Mouse (Mus musculus): ENCODE measurements at regions not wholly inside any gene's neighbourhood (a gene's known extent, or its start where the extent isn't known, plus 50 kb on each side); places are given as distances from the start of the nearest gene placed in this dataset.

DNA sequence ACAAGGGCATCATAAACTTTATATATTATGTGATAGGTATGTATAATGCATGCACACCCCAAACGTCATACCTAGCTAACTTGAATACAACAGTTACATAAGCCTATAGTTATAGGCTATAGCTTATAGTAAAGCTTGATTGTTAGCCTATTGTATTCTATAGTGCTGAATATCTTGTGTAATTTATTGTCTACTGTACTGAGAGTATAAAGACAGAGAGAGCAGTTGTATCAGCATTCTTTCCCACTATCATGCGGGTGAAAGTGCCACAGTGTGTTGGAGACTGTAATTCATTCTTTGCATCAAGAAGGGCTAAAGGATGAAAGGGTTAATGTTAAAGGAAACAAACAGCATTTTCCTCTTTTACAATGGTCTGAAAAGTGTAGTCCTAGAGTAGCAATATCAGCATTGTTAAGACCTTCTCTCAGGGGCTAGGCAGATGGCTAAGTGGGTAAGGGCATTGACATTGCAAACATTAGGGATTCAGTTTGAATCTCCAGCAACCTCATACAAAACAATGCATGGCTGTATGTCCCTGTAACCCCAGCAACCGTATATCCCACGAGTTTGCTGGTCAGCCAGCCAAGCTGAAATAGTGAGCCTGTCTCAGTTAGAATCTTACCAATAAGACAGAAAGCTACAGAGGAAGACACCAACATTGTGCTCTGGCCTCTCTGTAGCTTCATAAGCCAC lies 340.8 kb upstream of the Jag1 start:
- DNase-seq (ENCODE audit: low read depth in 2 of 2, low spot score in 2 of 2): no peak

DNA sequence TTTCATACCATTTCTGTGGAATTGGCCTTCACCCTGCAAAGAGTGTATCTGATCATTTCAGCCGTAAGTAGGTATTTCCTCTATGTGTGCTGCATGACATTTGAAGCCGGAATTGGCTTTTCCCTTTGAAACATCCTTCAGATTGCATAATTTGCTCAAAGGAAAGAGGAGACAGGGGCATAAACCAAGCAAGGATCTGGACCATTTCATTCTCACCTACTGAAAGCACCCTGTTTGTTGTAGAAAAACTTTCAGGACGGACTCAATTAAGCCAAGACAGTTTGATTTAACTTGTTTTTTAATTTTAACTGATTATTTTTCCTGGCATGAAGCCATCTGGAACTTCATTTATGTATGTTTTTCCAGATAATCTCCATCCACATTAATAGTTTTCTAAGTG lies 340.0 kb upstream of the Jag1 start:
- DNase-seq (ENCODE audit: low read depth in 2 of 2, low spot score in 2 of 2): no peak

- no peak for DNase-seq (ENCODE audit: low read depth in 2 of 2, low spot score in 2 of 2)
These were observed 330.5 kb upstream of the Jag1 start for GRCm38 (mm10) chr2:137446919-137447318.

DNA sequence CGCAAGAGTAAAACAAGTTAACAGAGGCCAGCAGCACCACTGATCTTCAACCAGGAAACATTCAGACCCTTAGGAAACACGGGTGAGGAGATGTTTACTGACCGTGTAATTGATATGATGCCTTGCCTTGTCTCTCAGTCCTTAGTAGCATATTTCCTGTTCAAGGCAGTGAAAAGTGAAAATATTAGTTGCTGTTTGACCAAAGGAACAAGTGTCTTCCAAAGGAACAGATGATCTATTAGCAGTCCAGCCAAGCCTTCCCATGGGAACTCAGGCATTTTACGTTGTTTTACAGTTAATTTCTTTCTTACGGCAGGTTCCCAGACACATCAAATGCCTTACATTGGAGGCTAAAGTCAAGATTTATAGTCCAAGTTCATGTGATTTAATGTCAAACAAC lies 321.3 kb upstream of the Jag1 start:
- no peak for DNase-seq (ENCODE audit: low read depth in 2 of 2, low spot score in 2 of 2)

GRCm38 (mm10) chr2:137436161-137436560 lies 319.7 kb upstream of the Jag1 start:
- no peak for DNase-seq (ENCODE audit: low read depth in 2 of 2, low spot score in 2 of 2)

GRCm38 (mm10) chr2:137422656-137423055 lies 306.2 kb upstream of the Jag1 start:
- no peak for DNase-seq (ENCODE audit: low read depth in 2 of 2, low spot score in 2 of 2)

- no peak for DNase-seq (ENCODE audit: low read depth in 2 of 2, low spot score in 2 of 2)
These were observed 303.2 kb upstream of the Jag1 start for GRCm38 (mm10) chr2:137419678-137420077.

- no peak for DNase-seq (ENCODE audit: low read depth in 2 of 2, low spot score in 2 of 2)
These were observed 301.2 kb upstream of the Jag1 start for GRCm38 (mm10) chr2:137417691-137418090.

DNA sequence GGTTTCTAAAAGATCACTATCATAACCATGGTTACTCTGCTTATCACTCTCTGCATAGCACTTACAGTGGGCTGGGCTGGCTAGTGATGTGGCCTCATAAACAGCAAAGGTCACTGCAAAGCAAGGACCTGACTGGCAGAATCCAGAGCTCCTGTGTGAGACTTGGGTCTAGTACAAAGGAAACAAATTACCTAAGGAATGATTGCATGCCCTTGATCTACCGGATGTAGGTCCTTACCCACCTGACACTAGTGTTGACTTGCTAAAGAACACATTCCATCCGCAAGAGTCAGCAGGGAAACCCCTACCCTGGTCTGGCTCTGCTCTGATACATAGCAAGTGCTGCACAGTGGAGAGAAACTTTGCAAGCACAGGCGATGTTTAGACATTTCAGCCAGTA lies 297.0 kb upstream of the Jag1 start:
- DNase-seq (ENCODE audit: low read depth in 2 of 2, low spot score in 2 of 2): no peak

GRCm38 (mm10) chr2:137409611-137410010 lies 293.2 kb upstream of the Jag1 start:
- DNase-seq (ENCODE audit: low read depth in 2 of 2, low spot score in 2 of 2): no peak

DNA sequence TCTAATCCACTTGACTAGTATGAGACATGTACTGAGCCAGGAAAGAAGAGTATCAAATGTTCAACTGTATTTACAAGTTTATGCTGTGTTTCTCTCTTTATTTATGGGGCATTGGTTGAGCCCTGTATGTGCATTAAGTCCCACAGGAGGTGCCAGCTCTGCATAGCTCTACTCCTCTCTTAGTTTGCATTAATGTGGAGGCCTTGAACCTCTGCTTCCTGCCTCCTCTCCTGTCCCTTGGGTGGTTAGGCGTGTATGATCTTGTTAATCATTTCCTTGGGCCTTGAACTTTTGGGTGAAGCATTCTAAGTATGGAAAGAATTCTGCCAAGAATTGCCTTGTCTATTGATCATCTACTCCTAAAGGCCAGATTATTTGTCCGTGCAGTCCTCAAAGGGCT lies 291.9 kb upstream of the Jag1 start:
- DNase-seq (ENCODE audit: low read depth in 2 of 2, low spot score in 2 of 2): no peak

GRCm38 (mm10) chr2:137393486-137393885 lies 277.0 kb upstream of the Jag1 start:
- no peak for DNase-seq (ENCODE audit: low read depth in 2 of 2, low spot score in 2 of 2)

DNA sequence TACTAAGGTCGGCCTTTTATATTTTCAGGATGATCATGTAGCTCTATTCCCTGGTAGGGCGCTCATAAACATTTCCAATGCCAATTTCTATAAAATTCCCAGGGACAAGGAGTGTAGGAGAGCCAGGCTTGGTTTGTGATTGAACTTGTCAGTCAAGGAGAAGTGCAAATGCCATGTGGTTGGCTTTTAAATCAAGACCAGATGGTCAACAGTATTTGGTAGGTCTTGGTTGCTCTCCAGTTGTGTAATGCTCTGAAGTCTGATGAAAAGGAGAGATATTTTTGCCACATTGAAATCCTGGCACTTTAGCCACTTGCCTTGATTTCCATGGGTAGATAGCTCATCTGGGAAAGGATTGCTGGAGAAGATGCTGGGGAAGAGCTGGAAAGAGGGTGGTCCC lies 263.4 kb upstream of the Jag1 start:
- DNase-seq (ENCODE audit: low read depth in 2 of 2, low spot score in 2 of 2): no peak

- DNase-seq (ENCODE audit: low read depth in 2 of 2, low spot score in 2 of 2): no peak
These were observed 258.9 kb upstream of the Jag1 start for GRCm38 (mm10) chr2:137375346-137375745.

GRCm38 (mm10) chr2:137371062-137371461 lies 254.6 kb upstream of the Jag1 start:
- DNase-seq (ENCODE audit: low read depth in 2 of 2, low spot score in 2 of 2): no peak

DNA sequence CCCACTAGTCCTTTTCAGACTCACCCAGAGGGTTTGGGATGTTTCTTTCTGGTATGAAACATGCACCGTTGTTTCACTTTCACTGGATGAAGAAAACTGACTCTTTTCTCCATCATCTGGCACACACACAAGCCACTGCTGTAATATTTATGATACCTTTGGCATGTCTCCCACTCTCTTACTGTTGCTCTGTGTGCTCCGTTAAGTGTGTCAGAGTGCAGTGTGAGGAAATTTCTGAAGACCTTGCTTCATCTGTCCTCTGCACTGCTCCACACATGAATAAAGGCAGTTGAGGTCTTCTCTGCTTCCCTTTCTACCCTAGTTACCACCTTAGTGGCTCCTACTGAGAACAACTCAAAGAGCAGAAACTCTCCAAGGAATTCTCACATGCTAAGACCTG lies 246.6 kb upstream of the Jag1 start:
- DNase-seq (ENCODE audit: low read depth in 2 of 2, low spot score in 2 of 2): no peak

DNA sequence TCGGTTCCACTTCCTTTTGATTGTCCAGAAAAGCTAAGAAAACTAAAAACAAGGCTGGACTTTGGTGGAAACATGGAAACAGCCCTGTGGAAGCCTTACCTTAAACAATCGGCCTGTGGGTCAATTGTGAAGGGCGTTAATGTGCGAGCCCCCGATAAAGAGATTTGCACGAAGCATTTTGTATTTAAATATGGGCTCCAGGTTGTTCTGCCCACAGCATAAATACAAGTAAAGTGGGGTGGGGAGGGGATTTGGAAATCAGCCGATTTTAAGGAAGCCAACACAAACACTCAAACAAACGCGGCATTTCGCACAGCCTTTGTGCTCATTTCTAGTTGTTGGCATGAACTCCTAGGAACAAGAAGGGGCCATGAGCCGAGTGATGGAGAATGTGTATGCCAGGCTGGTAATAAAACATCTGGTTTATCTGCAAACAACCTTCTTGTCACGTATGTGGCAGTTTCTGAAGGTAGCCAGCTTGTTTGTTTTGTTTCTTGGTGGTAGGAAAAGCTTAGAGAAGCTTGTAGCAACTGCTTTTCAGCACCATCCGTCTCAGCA lies 240.8 kb upstream of the Jag1 start:
- DNase-seq (ENCODE audit: low read depth in 2 of 2, low spot score in 2 of 2): no peak

DNA sequence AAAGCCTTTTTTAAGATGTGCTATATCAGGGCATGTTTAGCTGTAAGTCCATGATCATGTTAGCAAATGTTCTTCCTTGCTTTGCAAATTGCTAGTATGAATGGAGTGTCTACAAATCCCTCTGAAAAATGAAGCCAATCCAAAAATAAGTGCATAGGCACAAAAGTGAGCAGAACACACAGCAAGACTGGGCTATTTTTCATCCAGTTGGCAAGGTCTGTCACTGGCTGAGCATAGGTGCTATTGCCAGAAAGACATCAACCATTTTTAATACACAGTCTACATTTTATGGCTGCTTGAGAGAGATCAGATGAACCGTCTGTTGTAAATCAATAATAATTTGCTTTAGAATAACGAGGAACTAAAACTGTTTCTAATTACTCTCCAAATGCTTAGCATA lies 227.3 kb upstream of the Jag1 start:
- DNase-seq (ENCODE audit: low read depth in 2 of 2, low spot score in 2 of 2): no peak

GRCm38 (mm10) chr2:137329995-137330394 lies 213.6 kb upstream of the Jag1 start:
- DNase-seq (ENCODE audit: low read depth in 2 of 2, low spot score in 2 of 2): no peak

DNA sequence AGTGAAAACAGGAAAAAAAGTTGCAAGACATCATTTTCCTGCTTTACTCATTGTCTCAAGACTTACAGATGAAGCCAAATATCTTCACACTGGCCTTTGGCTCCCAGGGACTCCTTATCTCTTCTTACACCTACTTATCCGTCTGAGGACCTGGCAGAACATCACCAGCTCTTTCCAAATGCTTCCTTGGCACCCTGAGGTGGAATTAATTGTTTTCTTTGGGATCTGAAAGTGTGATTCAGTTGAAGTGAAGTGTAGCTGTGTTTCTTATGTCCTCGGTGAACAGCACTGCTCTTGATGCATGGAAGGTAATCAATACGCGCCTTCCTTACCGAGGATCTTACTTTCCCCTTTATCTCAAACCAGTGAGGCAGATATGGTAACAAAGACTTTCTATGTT lies 207.0 kb upstream of the Jag1 start:
- no peak for DNase-seq (ENCODE audit: low read depth in 2 of 2, low spot score in 2 of 2)

DNA sequence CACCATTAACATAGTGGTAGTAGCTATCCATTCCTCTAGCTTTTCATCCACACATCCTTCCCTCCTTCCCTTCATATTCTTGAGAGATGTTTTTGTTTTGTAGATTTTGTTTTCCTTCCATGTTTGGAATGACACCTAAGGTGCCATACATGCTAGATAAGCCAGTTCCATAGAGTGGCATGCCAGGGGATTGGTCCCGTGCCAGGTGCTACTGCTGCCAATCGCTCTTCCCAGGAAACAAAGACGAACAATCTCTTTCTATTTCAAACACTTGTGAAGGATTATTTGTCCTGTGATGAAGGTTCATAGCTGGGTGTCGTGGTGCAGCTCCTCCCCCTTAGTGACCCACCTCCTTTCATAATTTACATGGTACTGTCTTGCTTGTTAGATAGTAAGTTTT lies 194.1 kb upstream of the Jag1 start:
- DNase-seq (ENCODE audit: low read depth in 2 of 2, low spot score in 2 of 2): no peak

DNA sequence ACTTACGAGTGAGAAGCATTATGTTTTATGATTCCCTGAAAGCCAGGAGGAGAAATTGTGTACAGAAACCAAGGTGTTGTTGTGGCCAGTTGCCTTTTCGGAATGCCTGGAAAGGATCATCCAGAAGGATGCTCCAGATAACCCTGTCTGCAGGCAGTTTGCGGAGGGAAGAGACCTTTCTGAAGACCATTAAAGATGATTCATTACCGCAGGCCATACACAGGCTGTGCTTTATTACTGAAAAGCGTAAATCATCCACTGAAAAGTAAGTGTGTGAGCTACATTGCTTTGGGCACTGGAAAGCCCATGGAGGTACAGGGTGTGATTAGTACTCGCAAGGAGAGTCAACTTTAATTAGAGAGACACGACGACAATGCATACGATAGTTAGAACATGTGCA lies 191.7 kb upstream of the Jag1 start:
- no peak for DNase-seq (ENCODE audit: low read depth in 2 of 2, low spot score in 2 of 2)
